Mouse (Mus musculus): Measurements from ENCODE around the gene Angptl8.

GRCm38 (mm10) chr9:21796919-21797318 lies 38.4 kb upstream of the Angptl8 start:
- TF ChIP-seq CTCF (IDR thresholded peaks at IDR 0.05; ENCODE audit: low read depth): no peak
- no peak for TF ChIP-seq EP300 (optimal IDR thresholded peaks at IDR 0.05)

Data from stomach, postnatal 0 days (tissue).